Mouse (Mus musculus) forebrain, embryonic 10.5 days (tissue): ENCODE measurements around the gene Fam207a. TPM values are rescaled to one million over a fixed set of nuclear protein-coding genes. Genes with fewer than 3 reads are reported as not detected.
A peak's percentile ranks its signal among the peaks of the same experiment; 100 is the strongest.

Experiments
- DNase-seq: peaks from one replicate; pipeline ENCODE4 v3.0.0-alpha.2; 2017; ENCODE audit warnings: low spot score; ENCODE audit errors: extremely low spot score
- H3K27ac ChIP-seq: fragments of 300-500 bp; sonication (generic); 2 replicates; pipeline ENCODE4 v1.5.1; 2016; ENCODE audit warnings: mild to moderate bottlenecking
- H3K27me3 ChIP-seq: fragments of 300-500 bp; sonication (generic); 2 replicates; pipeline ENCODE4 v1.6.1; 2016; ENCODE audit warnings: mild to moderate bottlenecking; ENCODE audit not compliant: poor library complexity, severe bottlenecking
- H3K36me3 ChIP-seq: fragments of 300-500 bp; sonication (generic); replicated peaks from 2 replicates; pipeline ENCODE4 v1.6.1; 2016; ENCODE audit warnings: mild to moderate bottlenecking, moderate library complexity
- H3K4me1 ChIP-seq: fragments of 300-500 bp; sonication (generic); 2 replicates; pipeline ENCODE4 v1.6.1; 2016
- H3K4me3 ChIP-seq: fragments of 300-500 bp; sonication (generic); 2 replicates; pipeline ENCODE4 v1.5.1; 2016; ENCODE audit warnings: mild to moderate bottlenecking, moderate library complexity
- H3K9me3 ChIP-seq: fragments of 300-500 bp; sonication (generic); 2 replicates; pipeline ENCODE4 v1.6.1; 2016; ENCODE audit warnings: mild to moderate bottlenecking, moderate library complexity
- WGBS: fragments of 180-500 bp; shearing (Covaris S2); methylation state at CpG from one replicate; pipeline ENCODE4 v1.1.7; 2016; 5-methylcytosine and 5-hydroxymethylcytosine counted together
- polyA plus RNA-seq: library from polyadenylated mRNA; unstranded; fragments of >200 nt; fragmentation: Nextera tagmentation; extraction: Ambion mirVana; gene quantifications from 2 replicates; pipeline ENCODE4 v1.2.1, GENCODE M21; 2016

Gene Fam207a
- polyA plus RNA-seq, 1 experiment from 2014 or later = 43.2 TPM

GRCm38 (mm10) chr10:77506961-77507577, 8.5 kb downstream of the Fam207a start:
- Histone ChIP-seq H3K27me3 (no peaks in the 10 kb centered on the region), H3K4me1 (peaks cover 8% of the 10 kb centered on the region), H3K4me3 (no peak overlapping the region), H3K9me3 (no peaks in the 10 kb centered on the region), H3K27ac (no peak overlapping the region), H3K36me3 (peaks cover 94% of the 10 kb centered on the region)
- no peak for DNase-seq
- WGBS = 94% methylated on average over 13 of the region's 13 CpGs

- peaks cover 8% of the 10 kb centered on the region for H3K4me1 ChIP-seq
- H3K27ac ChIP-seq = no peak overlapping the region
- 92% methylated on average over 5 of the region's 5 CpGs for WGBS
- H3K4me3 ChIP-seq = no peak overlapping the region
- no peak for DNase-seq
- peaks cover 94% of the 10 kb centered on the region for H3K36me3 ChIP-seq
- H3K27me3 ChIP-seq = no peaks in the 10 kb centered on the region
- no peaks in the 10 kb centered on the region for H3K9me3 ChIP-seq
Observed at GRCm38 (mm10) chr10:77506526-77506925, 9.1 kb downstream of the Fam207a start.

GRCm38 (mm10) chr10:77504143-77504542, 11.4 kb downstream of the Fam207a start:
- DNase-seq = no peak
- H3K4me1 ChIP-seq = no peaks in the 10 kb centered on the region
- no peak overlapping the region for H3K4me3 ChIP-seq
- H3K27ac ChIP-seq = no peak overlapping the region
- no peaks in the 10 kb centered on the region for H3K9me3 ChIP-seq
- 97% methylated on average over 6 of the region's 6 CpGs for WGBS
- peaks cover 95% of the 10 kb centered on the region for H3K36me3 ChIP-seq
- H3K27me3 ChIP-seq = no peaks in the 10 kb centered on the region

GRCm38 (mm10) chr10:77502967-77503922, 12.3 kb downstream of the Fam207a start:
- WGBS = 91% methylated on average over 25 of the region's 25 CpGs
- H3K4me1 ChIP-seq = no peaks in the 10 kb centered on the region
- peaks cover 95% of the 10 kb centered on the region for H3K36me3 ChIP-seq
- no peak overlapping the region for H3K4me3 ChIP-seq
- H3K27me3 ChIP-seq = no peaks in the 10 kb centered on the region
- no peaks in the 10 kb centered on the region for H3K9me3 ChIP-seq
- no peak overlapping the region for H3K27ac ChIP-seq
- no peak for DNase-seq

DNA sequence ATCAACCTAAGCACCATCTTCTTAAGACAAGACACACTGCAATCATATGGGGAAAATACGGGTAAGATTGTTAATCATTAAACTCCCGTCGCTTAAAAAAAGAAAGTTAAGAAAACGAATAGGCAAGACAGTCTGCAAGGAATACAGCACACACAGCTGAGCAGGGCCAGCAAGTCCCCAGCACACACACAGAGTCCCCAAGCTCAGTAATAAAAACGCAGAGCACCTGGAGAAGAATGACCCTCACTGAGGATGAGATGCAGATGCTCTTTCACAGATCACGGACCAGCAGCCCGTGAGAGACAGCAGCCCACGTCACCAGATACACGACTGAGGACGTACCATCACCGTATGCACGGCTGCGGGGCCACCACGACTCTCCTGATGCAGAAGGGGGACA, 14.9 kb downstream of the Fam207a start:
- no peaks in the 10 kb centered on the region for H3K4me1 ChIP-seq
- H3K36me3 ChIP-seq = peaks cover 95% of the 10 kb centered on the region
- 91% methylated on average over 14 of the region's 14 CpGs for WGBS
- no peaks in the 10 kb centered on the region for H3K9me3 ChIP-seq
- H3K4me3 ChIP-seq = no peak overlapping the region
- DNase-seq = no peak
- H3K27me3 ChIP-seq = no peaks in the 10 kb centered on the region
- no peak overlapping the region for H3K27ac ChIP-seq

- peaks cover 1% of the 10 kb centered on the region; the same call in 1 of the 2 replicates for H3K9me3 ChIP-seq
- WGBS = 94% methylated on average over 6 of the region's 6 CpGs
- H3K27me3 ChIP-seq = no peaks in the 10 kb centered on the region
- H3K4me1 ChIP-seq = no peaks in the 10 kb centered on the region
- peaks cover 97% of the 10 kb centered on the region for H3K36me3 ChIP-seq
- no peak overlapping the region for H3K4me3 ChIP-seq
- H3K27ac ChIP-seq = no peak overlapping the region
- DNase-seq = no peak
Observed at GRCm38 (mm10) chr10:77498254-77498653, 17.3 kb downstream of the Fam207a start.

DNA sequence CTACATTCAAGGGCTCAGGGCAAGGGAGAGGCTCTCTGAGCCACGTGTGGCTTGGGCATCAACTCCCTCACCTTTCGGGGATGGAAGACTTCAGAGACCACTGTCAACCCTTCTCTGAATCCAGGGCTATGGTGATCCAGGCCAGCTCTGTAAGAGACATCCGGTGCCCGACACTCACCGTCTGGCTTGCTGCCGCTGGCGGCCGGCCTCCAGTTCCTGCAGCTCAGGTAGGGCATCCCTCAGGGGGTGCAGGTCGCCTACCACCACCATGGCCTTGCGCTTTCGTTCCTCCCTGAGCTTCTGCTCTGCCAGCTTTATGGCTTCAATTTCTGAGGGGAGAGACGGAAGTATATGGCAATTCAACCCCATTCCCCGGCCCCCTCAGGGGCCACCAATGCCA, 18.4 kb downstream of the Fam207a start:
- no peaks in the 10 kb centered on the region for H3K27me3 ChIP-seq
- WGBS = 97% methylated on average over 13 of the region's 13 CpGs
- H3K4me3 ChIP-seq = no peak overlapping the region
- peaks cover 10% of the 10 kb centered on the region; the same call in 1 of the 2 replicates for H3K9me3 ChIP-seq
- no peaks in the 10 kb centered on the region for H3K4me1 ChIP-seq
- no peak overlapping the region for H3K27ac ChIP-seq
- peaks cover 97% of the 10 kb centered on the region for H3K36me3 ChIP-seq
- DNase-seq = no peak

- Histone ChIP-seq H3K9me3 (peaks cover 10% of the 10 kb centered on the region; the same call in 1 of the 2 replicates), H3K27ac (no peak overlapping the region), H3K4me3 (no peak overlapping the region), H3K36me3 (peaks cover 94% of the 10 kb centered on the region), H3K4me1 (no peaks in the 10 kb centered on the region), H3K27me3 (no peaks in the 10 kb centered on the region)
- DNase-seq = no peak
- WGBS = 95% methylated on average over 3 of the region's 3 CpGs
Observed at GRCm38 (mm10) chr10:77492885-77493284, 22.7 kb downstream of the Fam207a start.

GRCm38 (mm10) chr10:77491585-77491984, 24.0 kb downstream of the Fam207a start:
- H3K4me1 ChIP-seq = no peaks in the 10 kb centered on the region
- H3K9me3 ChIP-seq = peaks cover 10% of the 10 kb centered on the region; the same call in 1 of the 2 replicates
- WGBS = 91% methylated on average over 6 of the region's 6 CpGs
- no peak overlapping the region for H3K4me3 ChIP-seq
- no peaks in the 10 kb centered on the region for H3K27me3 ChIP-seq
- no peak for DNase-seq
- H3K36me3 ChIP-seq = peaks cover 94% of the 10 kb centered on the region
- no peak overlapping the region for H3K27ac ChIP-seq

DNA sequence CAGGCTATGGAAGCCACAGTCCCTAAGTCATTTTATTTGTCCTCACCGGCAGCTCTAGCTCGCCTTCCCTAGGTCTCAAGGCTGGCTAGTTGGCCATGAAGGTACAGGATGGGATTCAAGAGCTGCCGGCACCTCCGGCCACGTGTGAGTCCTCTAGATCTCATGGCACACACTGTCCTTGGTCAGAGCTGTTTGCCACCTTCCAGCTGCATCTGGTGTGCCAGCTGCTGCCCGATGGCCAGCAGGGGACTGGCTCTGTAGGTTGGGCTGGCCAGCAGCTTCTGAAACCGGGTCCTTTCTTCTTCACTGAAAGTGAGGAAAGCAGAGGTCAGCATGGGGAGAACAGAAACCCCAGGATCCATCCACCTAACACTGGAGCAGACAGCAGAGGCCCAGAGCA, 27.4 kb downstream of the Fam207a start:
- H3K9me3 ChIP-seq = peaks cover 8% of the 10 kb centered on the region; the same call in 1 of the 2 replicates
- no peak overlapping the region for H3K27ac ChIP-seq
- DNase-seq = no peak
- no peak overlapping the region for H3K4me3 ChIP-seq
- no peaks in the 10 kb centered on the region for H3K27me3 ChIP-seq
- H3K4me1 ChIP-seq = peaks cover 10% of the 10 kb centered on the region
- 95% methylated on average over 7 of the region's 7 CpGs for WGBS
- H3K36me3 ChIP-seq = peaks cover 73% of the 10 kb centered on the region

- H3K27ac ChIP-seq = no peak overlapping the region
- DNase-seq = no peak
- H3K4me3 ChIP-seq = no peak overlapping the region
- peaks cover 53% of the 10 kb centered on the region for H3K36me3 ChIP-seq
- WGBS = 85% methylated on average over 3 of the region's 3 CpGs
- no peaks in the 10 kb centered on the region for H3K27me3 ChIP-seq
- H3K4me1 ChIP-seq = peaks cover 10% of the 10 kb centered on the region
- H3K9me3 ChIP-seq = no peaks in the 10 kb centered on the region
Observed at GRCm38 (mm10) chr10:77485786-77486185, 29.8 kb downstream of the Fam207a start.

DNA sequence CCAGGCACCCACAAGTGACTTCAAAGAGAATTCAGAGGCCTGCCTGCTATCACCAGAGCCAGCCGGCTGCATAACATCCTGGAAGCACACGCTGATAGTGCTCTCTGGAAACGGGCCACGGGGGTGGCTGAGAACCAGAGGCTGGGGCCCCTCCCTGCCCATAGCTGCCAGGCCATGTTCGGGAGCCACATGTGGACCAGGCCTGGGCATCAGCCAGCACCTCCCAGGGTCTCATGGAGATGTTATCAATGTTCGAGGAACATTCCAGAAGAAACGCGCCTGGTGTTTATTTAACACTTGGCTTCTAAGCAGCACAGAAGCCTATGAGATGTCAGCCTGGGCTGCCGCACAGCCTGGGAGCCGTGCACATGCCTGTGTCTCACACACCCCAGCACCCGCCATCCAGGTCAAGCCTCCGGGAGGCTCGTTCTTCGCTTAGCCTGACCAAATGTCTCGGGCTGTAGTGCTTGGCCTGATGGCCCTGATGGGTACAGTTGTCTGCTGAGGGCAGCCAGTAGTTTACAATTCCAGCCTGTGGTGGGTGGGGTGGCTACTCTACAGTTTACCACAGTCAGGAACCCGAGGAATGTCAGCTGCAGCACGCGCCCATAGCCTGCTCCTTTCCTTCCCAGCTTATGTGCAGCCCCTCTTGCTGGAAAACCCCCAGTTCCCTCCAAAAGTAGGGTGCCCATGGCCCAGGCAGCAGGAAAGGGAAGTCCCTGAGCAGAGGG, 31.2 kb downstream of the Fam207a start:
- H3K9me3 ChIP-seq = no peaks in the 10 kb centered on the region
- peaks cover 41% of the 10 kb centered on the region for H3K36me3 ChIP-seq
- no peak overlapping the region for H3K4me3 ChIP-seq
- 80% methylated on average over 18 of the region's 18 CpGs for WGBS
- H3K27ac ChIP-seq = 0 out of 2 replicates have a peak overlapping the region, but pooled peaks have one; percentile 40
- H3K27me3 ChIP-seq = no peaks in the 10 kb centered on the region
- H3K4me1 ChIP-seq = peaks cover 10% of the 10 kb centered on the region
- no peak for DNase-seq
